Mouse (Mus musculus) neutrophil, adult 5-6 weeks (primary cell): Measurements from ENCODE around the gene Tmem98. TPM values are rescaled to one million over a fixed set of nuclear protein-coding genes. Genes with fewer than 3 reads are reported as not detected.

Experiments used
- ATAC-seq: fragments of 151-379, 151-347 bp; 2 replicates; pipeline ENCODE4 v1.8.0; 2017; ENCODE audit warnings: mild to moderate bottlenecking, moderate TSS enrichment; ENCODE audit not compliant: insufficient number of reproducible peaks, poor library complexity, low FRiP score, severe bottlenecking; ENCODE audit errors: extremely low read depth
- total RNA-seq: library from RNA; stranded (forward); fragments of 200-1000 nt; gene quantifications from 2 replicates; pipeline ENCODE4 v1.2.3, GENCODE M21; 2017

Tmem98 gene
- total RNA-seq, 1 experiment from 2014 or later: not detected

GRCm38 (mm10) chr11:80845486-80845885, 35.5 kb downstream of the Tmem98 start:
- no peak for ATAC-seq

DNA sequence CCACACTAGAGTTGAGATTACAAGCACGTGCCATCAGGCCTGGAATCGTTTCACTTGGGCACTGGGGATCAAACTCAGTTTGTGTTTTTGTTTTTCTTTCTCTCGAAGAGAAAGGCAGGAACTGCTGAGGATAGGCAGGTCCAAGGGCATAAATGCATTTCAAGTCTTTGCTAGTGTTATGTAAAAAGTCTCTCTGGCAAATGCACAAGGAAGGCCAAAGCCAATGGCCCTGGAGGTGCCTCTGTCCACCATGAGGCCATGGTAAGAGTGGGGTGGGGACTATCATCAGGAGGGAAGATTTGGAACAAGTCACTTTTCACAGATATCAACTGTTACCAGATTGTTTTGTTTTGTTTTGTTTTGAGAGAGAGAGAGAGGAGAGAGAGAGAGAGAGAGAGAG, 36.1 kb downstream of the Tmem98 start:
- no peak for ATAC-seq

GRCm38 (mm10) chr11:80848131-80848530, 38.2 kb downstream of the Tmem98 start:
- no peak for ATAC-seq

DNA sequence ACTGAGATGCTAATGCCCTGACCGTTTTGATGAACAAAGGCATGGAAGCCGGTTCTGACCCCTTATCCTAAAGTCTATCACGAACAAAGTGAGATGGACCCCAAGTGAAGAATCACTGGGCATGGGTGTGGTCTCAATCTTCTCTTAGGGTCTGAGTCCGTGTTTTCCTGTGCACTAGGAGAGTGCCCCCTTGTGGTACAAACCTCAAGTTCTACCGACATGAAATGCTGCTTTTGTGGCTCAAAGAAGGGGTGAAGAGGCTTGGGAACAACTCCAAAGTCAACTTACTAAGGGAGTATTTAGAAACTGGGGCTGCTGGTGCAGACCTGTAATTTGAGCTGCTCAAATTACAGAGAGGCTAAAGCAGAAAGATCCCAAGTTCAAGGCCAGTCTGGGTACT, 41.9 kb downstream of the Tmem98 start:
- ATAC-seq: no peak

GRCm38 (mm10) chr11:80853014-80853413, 43.0 kb downstream of the Tmem98 start:
- no peak for ATAC-seq

GRCm38 (mm10) chr11:80854430-80854829, 44.5 kb downstream of the Tmem98 start:
- no peak for ATAC-seq

- ATAC-seq: no peak
Measured at GRCm38 (mm10) chr11:80854908-80855307, 44.9 kb downstream of the Tmem98 start.

- no peak for ATAC-seq
Measured at GRCm38 (mm10) chr11:80856827-80857226, 46.9 kb downstream of the Tmem98 start.

DNA sequence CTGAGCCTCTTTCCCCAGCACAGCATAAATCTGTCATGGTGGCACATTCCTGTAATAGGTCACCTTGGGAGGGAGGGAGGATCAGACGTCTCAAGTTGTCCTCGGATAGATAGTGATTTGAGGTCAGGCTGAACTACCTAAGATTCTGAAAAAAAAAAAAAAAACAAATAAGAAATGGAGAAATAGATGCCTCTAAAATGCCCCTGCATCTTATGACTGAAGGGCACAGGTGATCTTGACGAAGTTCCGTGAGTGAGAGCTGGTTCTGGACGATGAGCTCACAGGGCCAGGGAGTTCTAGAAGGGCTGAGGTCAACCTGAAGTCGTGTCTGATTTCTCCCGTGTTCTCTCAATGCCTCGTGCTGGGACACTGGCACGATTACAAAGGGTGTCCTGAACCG, 48.1 kb downstream of the Tmem98 start, which contains the start of gene Spaca3:
TSS of gene Spaca3 (plus strand) at position 301 of the 400 bp plus-strand sequence.
- no peak for ATAC-seq

DNA sequence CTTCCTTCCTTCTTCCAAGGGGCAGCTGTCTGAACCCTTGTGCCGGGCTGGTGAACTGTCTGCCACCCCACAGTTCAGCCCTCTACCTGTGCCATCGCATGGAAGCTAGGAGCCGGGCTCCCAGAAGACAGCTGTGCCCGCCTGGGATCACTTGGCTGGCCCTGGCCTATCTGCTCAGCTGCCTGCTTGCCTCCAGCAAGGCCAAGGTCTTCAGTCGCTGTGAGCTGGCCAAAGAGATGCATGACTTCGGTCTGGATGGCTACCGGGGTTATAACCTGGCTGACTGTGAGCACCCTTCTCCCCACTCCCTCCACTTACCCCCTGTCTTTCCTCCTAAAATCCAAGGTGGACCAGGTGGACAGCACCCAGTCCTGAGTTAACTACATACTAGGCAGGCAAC, 53.0 kb downstream of the Tmem98 start:
- ATAC-seq: no peak

DNA sequence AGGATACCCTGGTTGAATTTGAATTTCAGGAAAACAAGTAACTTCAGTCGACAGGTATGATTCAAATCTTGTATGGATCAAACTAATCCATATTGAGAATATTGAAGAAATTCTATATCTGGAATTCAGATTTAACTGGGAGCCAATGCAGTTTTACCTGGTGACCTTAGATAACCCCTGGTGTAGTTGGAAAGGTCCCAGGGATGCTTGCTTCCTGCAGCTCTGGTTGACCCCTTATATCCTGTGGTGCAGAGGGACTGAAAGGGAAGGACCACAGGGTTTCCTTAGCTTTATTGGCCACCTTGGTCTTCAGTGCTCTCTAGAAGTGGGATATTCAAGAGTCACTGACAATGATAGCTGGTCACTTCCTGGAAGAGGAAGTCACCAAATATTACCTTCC, 58.1 kb downstream of the Tmem98 start:
- no peak for ATAC-seq

Other genes with a start within 250 kb of the Tmem98 start
- gene Myo1d, start 30.1 kb upstream of the Tmem98 start, total RNA-seq: 8.1 and 10.7 TPM in 2 replicates
- gene Spaca3, start 48.2 kb downstream of the Tmem98 start, total RNA-seq: not detected in 2 replicates